Mouse (Mus musculus): ENCODE measurements around the gene Sf1. TPM values are rescaled to one million over a fixed set of nuclear protein-coding genes. Genes with fewer than 3 reads are reported as not detected.

Sf1 gene
- total RNA-seq, 1 experiment: 150 TPM

DNA sequence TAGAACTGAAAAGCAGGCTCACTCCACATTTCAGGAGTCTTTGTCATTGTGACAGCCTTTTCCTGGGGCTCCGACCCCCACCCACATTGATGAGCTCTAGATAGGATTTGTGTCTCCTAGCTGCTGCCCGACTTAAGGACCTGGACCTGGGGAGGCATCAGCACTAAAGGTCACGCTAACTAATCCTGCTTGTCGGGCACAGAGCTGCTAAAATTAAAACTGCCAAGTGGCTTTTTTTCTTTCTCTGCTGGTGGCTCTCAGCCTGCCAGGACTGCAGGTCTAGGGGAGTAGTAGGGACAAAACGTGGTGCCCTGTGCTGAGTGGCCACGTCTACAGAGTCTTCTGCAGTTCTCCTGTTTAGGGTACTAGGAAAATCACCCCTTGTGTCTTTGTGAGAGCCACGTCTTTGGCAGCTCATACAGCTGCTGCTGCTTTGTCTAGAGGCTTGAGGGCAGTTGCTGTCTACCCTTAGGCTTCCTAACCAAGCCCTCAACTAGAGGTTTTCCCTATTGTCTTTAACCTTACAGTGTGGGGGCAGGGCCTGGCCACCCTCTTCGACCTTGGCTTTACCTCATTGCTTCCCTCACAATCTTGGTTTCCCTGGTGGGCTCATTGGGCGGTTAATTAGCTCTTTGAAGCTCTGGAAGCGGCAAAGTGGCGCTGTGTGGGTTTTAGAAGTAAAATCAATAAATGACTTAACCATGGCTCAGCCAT is 14.0 kb downstream of the Sf1 start:
- no peak for DNase-seq (ENCODE audit: low read depth, low spot score)
- no peak for TF ChIP-seq HCFC1 (IDR thresholded peaks at IDR 0.05; ENCODE audit: borderline replicate concordance, insufficient read depth, low read length)
- no peak for TF ChIP-seq CHD2 (IDR thresholded peaks at IDR 0.05; ENCODE audit: low read depth, low read length)
- TF ChIP-seq ZNF384 (IDR thresholded peaks at IDR 0.05; ENCODE audit: low read depth, low read length): no peak
- no peak for TF ChIP-seq MAFK (IDR thresholded peaks at IDR 0.05; ENCODE audit: insufficient read depth, low read depth, low read length)
- no peak for TF ChIP-seq ZC3H11A (IDR thresholded peaks at IDR 0.05; ENCODE audit: borderline replicate concordance, low read depth, low read length)
- no peak overlapping the region for H3K27ac ChIP-seq (ENCODE audit: insufficient read depth, low read depth, low read length, poor library complexity, severe bottlenecking)
- in situ Hi-C loops (cut with MboI; ENCODE audit: low sequenced_read_pairs in 2 of 2, unreplicated experiment in 2 of 2): no loop called here
- H3K9me3 ChIP-seq (ENCODE audit: control insufficient read depth, insufficient read depth, low read depth, low read length): no peaks in the 10 kb centered on the region
- no peak overlapping the region for H3K9ac ChIP-seq (ENCODE audit: insufficient read depth, low read depth, low read length, poor library complexity, severe bottlenecking)
- peaks cover 51% of the 10 kb centered on the region for H3K36me3 ChIP-seq (ENCODE audit: control insufficient read depth, insufficient read depth, low read length, poor library complexity, severe bottlenecking)
- H3K4me3 ChIP-seq (ENCODE audit: insufficient read depth in 1 of 2, low read depth in 1 of 2, low read length in 2 of 2, poor library complexity in 1 of 2, severe bottlenecking in 1 of 2): no peak overlapping the region
- peaks cover 0 to 18% of the 10 kb centered on the region in 2 experiments; a peak in 2 of 4 replicates for H3K4me1 ChIP-seq (ENCODE audit: control insufficient read depth in 2 of 2, insufficient read depth in 2 of 2, low read length in 2 of 2, poor library complexity in 1 of 2)

DNA sequence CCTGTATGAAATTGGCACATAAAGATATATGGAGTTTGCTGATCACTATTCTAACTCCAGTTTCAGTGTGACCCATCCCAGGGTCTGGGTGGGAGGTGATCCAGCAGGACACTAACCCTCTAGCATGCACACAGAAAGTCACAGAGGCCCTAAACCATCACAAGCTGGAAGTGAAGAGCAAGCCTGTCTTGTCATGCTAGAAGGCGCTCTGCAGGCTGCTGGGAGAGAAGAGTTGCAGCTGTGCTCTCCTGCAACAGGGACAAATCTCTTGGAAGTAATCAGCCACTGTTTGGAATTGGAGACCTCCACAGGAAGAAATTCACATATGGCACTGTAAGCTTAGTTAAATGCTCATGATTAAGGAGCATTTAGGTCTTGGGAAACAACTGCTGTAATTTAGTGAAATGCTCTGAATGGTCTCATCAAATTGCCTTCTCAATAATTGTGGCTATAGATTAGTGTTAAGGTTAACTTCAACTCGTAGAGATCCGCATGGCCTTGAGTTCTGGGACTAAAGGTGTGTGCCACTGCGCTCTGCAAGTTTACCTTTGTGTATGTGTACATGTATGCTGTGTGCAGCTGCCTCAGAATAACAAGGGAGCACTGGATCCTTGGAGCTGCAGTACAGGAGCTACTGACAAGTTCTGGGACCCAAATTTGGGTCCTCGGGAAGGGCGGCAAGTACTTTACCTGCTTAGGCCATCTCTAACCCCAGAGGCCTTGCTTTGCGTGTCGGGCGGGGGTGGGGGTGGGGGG is 17.1 kb downstream of the Sf1 start:
- in situ Hi-C loops (cut with MboI; ENCODE audit: low sequenced_read_pairs in 2 of 2, unreplicated experiment in 2 of 2): no loop called here
- Histone ChIP-seq H3K36me3 (ENCODE audit: control insufficient read depth, insufficient read depth, low read length, poor library complexity, severe bottlenecking) (peaks cover 24% of the 10 kb centered on the region), H3K4me3 (ENCODE audit: insufficient read depth in 1 of 2, low read depth in 1 of 2, low read length in 2 of 2, poor library complexity in 1 of 2, severe bottlenecking in 1 of 2) (no peak overlapping the region), H3K4me1 (ENCODE audit: control insufficient read depth in 2 of 2, insufficient read depth in 2 of 2, low read length in 2 of 2, poor library complexity in 1 of 2) (peaks cover 0 to 23% of the 10 kb centered on the region in 2 experiments; a peak in 3 of 4 replicates), H3K9me3 (ENCODE audit: control insufficient read depth, insufficient read depth, low read depth, low read length) (no peaks in the 10 kb centered on the region), H3K27ac (ENCODE audit: insufficient read depth, low read depth, low read length, poor library complexity, severe bottlenecking) (no peak overlapping the region), H3K9ac (ENCODE audit: insufficient read depth, low read depth, low read length, poor library complexity, severe bottlenecking) (no peak overlapping the region)
- TF ChIP-seq HCFC1 (IDR thresholded peaks at IDR 0.05; ENCODE audit: borderline replicate concordance, insufficient read depth, low read length): no peak
- TF ChIP-seq ZC3H11A (IDR thresholded peaks at IDR 0.05; ENCODE audit: borderline replicate concordance, low read depth, low read length): no peak
- 0 out of 2 replicates have a peak, but pooled peaks have one; percentile 25 for TF ChIP-seq ZNF384 (IDR thresholded peaks at IDR 0.05; ENCODE audit: low read depth, low read length)
- no peak for TF ChIP-seq CHD2 (IDR thresholded peaks at IDR 0.05; ENCODE audit: low read depth, low read length)
- TF ChIP-seq MAFK (IDR thresholded peaks at IDR 0.05; ENCODE audit: insufficient read depth, low read depth, low read length): no peak
- no peak for DNase-seq (ENCODE audit: low read depth, low spot score)

DNA sequence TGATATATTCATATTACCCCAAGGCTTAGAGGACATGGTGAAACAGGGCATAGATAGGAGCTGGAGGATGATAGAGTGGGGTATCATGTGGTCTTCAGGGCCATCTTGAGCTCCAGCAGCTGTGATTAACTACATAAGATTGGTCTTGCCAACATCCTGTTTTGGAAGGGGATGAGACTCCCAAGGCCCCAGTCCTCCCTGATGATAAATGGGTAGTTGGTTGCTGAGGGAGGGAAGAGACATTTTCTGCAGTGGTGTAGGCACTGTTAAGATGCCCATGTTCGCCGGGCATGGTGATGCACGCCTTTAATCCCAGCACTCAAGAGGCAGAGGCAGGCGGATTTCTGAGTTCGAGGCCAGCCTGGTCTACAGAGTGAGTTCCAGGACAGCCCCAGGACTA is 17.7 kb downstream of the Sf1 start:
- DNase-seq (ENCODE audit: low read depth, low spot score): no peak
- in situ Hi-C loops (cut with MboI; ENCODE audit: low sequenced_read_pairs in 2 of 2, unreplicated experiment in 2 of 2): no loop called here
- Histone ChIP-seq H3K27ac (ENCODE audit: insufficient read depth, low read depth, low read length, poor library complexity, severe bottlenecking) (no peak overlapping the region), H3K4me1 (ENCODE audit: control insufficient read depth in 2 of 2, insufficient read depth in 2 of 2, low read length in 2 of 2, poor library complexity in 1 of 2) (peaks cover 0 to 22% of the 10 kb centered on the region in 2 experiments; a peak in 3 of 4 replicates), H3K9ac (ENCODE audit: insufficient read depth, low read depth, low read length, poor library complexity, severe bottlenecking) (no peak overlapping the region), H3K4me3 (ENCODE audit: insufficient read depth in 1 of 2, low read depth in 1 of 2, low read length in 2 of 2, poor library complexity in 1 of 2, severe bottlenecking in 1 of 2) (no peak overlapping the region), H3K36me3 (ENCODE audit: control insufficient read depth, insufficient read depth, low read length, poor library complexity, severe bottlenecking) (peaks cover 18% of the 10 kb centered on the region), H3K9me3 (ENCODE audit: control insufficient read depth, insufficient read depth, low read depth, low read length) (no peaks in the 10 kb centered on the region)
- TF ChIP-seq ZC3H11A (IDR thresholded peaks at IDR 0.05; ENCODE audit: borderline replicate concordance, low read depth, low read length): no peak

DNA sequence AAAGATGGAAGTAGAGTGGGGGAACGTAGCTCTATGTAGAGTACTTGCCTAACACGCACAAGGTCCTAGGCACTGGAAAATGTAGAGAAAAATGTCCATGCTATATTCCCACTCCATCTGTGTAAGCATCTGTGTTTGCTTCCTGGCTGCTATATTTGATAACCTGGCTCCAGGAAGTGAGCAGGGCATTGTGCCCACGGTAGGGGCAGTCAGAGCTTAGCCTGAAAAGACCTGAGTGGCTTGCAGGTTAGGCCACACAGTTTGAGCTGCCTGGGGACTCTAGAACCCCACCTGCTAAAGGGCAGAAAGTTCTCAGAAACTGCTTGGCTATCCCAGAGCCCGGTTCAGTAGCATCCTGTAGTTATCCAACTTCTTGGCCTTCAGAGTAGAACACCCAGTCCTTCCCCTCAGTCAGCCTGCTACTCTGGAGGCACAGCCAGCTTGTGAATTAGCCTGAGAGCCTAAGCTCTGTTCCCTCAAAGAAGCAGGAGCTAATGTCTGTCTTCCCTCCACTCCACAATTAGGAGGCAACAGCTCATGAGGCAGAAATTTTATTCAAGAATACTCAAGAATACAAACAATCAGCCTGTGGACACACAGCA is 18.9 kb downstream of the Sf1 start:
- Histone ChIP-seq H3K4me3 (ENCODE audit: insufficient read depth in 1 of 2, low read depth in 1 of 2, low read length in 2 of 2, poor library complexity in 1 of 2, severe bottlenecking in 1 of 2) (no peak overlapping the region), H3K36me3 (ENCODE audit: control insufficient read depth, insufficient read depth, low read length, poor library complexity, severe bottlenecking) (peaks cover 7% of the 10 kb centered on the region), H3K9me3 (ENCODE audit: control insufficient read depth, insufficient read depth, low read depth, low read length) (no peaks in the 10 kb centered on the region), H3K9ac (ENCODE audit: insufficient read depth, low read depth, low read length, poor library complexity, severe bottlenecking) (no peak overlapping the region), H3K4me1 (ENCODE audit: control insufficient read depth in 2 of 2, insufficient read depth in 2 of 2, low read length in 2 of 2, poor library complexity in 1 of 2) (peaks cover 0 to 18% of the 10 kb centered on the region in 2 experiments; a peak in 3 of 4 replicates), H3K27ac (ENCODE audit: insufficient read depth, low read depth, low read length, poor library complexity, severe bottlenecking) (no peak overlapping the region)
- no peak for TF ChIP-seq HCFC1 (IDR thresholded peaks at IDR 0.05; ENCODE audit: borderline replicate concordance, insufficient read depth, low read length)
- TF ChIP-seq CHD2 (IDR thresholded peaks at IDR 0.05; ENCODE audit: low read depth, low read length): no peak
- TF ChIP-seq ZNF384 (IDR thresholded peaks at IDR 0.05; ENCODE audit: low read depth, low read length): no peak
- no peak for TF ChIP-seq MAFK (IDR thresholded peaks at IDR 0.05; ENCODE audit: insufficient read depth, low read depth, low read length)
- TF ChIP-seq ZC3H11A (IDR thresholded peaks at IDR 0.05; ENCODE audit: borderline replicate concordance, low read depth, low read length): no peak
- no peak for DNase-seq (ENCODE audit: low read depth, low spot score)
- in situ Hi-C loops (cut with MboI; ENCODE audit: low sequenced_read_pairs in 2 of 2, unreplicated experiment in 2 of 2): no loop called here
